Mouse (Mus musculus): ENCODE measurements around the gene Klhl32.

GRCm38 (mm10) chr4:24764558-24764957, 86.4 kb downstream of the Klhl32 start:
- no peak for TF ChIP-seq POLR2A (IDR thresholded peaks at IDR 0.05; ENCODE audit: low read depth, low read length)
- no peak for TF ChIP-seq CTCF (IDR thresholded peaks at IDR 0.05; ENCODE audit: borderline replicate concordance, insufficient read depth, low read length)
